Mouse (Mus musculus): ENCODE data around the gene Tas2r120. TPM values are rescaled to one million over a fixed set of nuclear protein-coding genes. Genes with fewer than 3 reads are reported as not detected.
"Not testable (repeated sequence)": the region's sequence is repeated elsewhere in the genome, so short reads cannot be mapped to it uniquely, and the experiment has no call there.

Gene Tas2r120
- total RNA-seq (2017), result not detected in 2 replicates

- ATAC-seq (ENCODE audit: extremely low read depth, insufficient number of reproducible peaks, low FRiP score, poor library complexity, severe bottlenecking), result no peak
Measured at GRCm38 (mm10) chr6:132656653-132657052, at the start of gene Tas2r120. Tas2r120 (plus strand) TSS chr6:132656953.

GRCm38 (mm10) chr6:132649399-132649798, 7.4 kb upstream of the Tas2r120 start:
- no peak for ATAC-seq (ENCODE audit: extremely low read depth, insufficient number of reproducible peaks, low FRiP score, poor library complexity, severe bottlenecking)

- no peak for ATAC-seq (ENCODE audit: extremely low read depth, insufficient number of reproducible peaks, low FRiP score, poor library complexity, severe bottlenecking)
Measured at GRCm38 (mm10) chr6:132651426-132651825, 5.3 kb upstream of the Tas2r120 start, which contains the start of gene A630073D07Rik. A630073D07Rik (minus strand) TSS chr6:132651526.

- ATAC-seq (ENCODE audit: extremely low read depth, insufficient number of reproducible peaks, low FRiP score, poor library complexity, severe bottlenecking), result not testable (repeated sequence)
Measured at GRCm38 (mm10) chr6:132691596-132691995, 34.8 kb downstream of the Tas2r120 start.

GRCm38 (mm10) chr6:132700907-132701306, 44.2 kb downstream of the Tas2r120 start, which contains the start of gene Tas2r121:
Tas2r121 (minus strand) TSS chr6:132701007.
- ATAC-seq (ENCODE audit: extremely low read depth, insufficient number of reproducible peaks, low FRiP score, poor library complexity, severe bottlenecking), result no peak

Other genes with a start within 250 kb of the Tas2r120 start
- gene Prh1, start 87.1 kb upstream of the Tas2r120 start, total RNA-seq (2017), result not detected in 2 replicates
- gene Prp2, start 61.0 kb upstream of the Tas2r120 start, total RNA-seq (2017), result not detected in 2 replicates
- not detected in 2 replicates for gene A630073D07Rik, start 5.4 kb upstream of the Tas2r120 start, total RNA-seq (2017)
- not detected in 2 replicates for gene Tas2r121, start 44.1 kb downstream of the Tas2r120 start, total RNA-seq (2017)
- gene Tas2r122, start 55.0 kb downstream of the Tas2r120 start, total RNA-seq (2017), result not detected in 2 replicates
- not detected in 2 replicates for gene Tas2r115, start 81.1 kb downstream of the Tas2r120 start, total RNA-seq (2017)
- not detected in 2 replicates for gene Tas2r124, start 97.8 kb downstream of the Tas2r120 start, total RNA-seq (2017)
- gene Tas2r102, start 105.2 kb downstream of the Tas2r120 start, total RNA-seq (2017), result not detected in 2 replicates
- gene Tas2r136, start 121.2 kb downstream of the Tas2r120 start, total RNA-seq (2017), result not detected in 2 replicates
- gene Tas2r117, start 145.9 kb downstream of the Tas2r120 start, total RNA-seq (2017), result not detected in 2 replicates
- not detected in 2 replicates for gene Tas2r123, start 190.2 kb downstream of the Tas2r120 start, total RNA-seq (2017)
- not detected in 2 replicates for gene Tas2r116, start 198.5 kb downstream of the Tas2r120 start, total RNA-seq (2017)
- not detected in 2 replicates for gene Tas2r110, start 211.1 kb downstream of the Tas2r120 start, total RNA-seq (2017)
- not detected in 2 replicates for gene Tas2r113, start 236.1 kb downstream of the Tas2r120 start, total RNA-seq (2017)